Mouse (Mus musculus): ENCODE data around the gene Aldh3b3. TPM values are rescaled to one million over a fixed set of nuclear protein-coding genes. Genes with fewer than 3 reads are reported as not detected.

Gene Aldh3b3
- polyA plus RNA-seq, 1 experiment = not detected

- H3K4me1 ChIP-seq (ENCODE audit: control insufficient read depth, insufficient read depth, low read length) = peaks cover 6% of the 10 kb centered on the region
- H3K27ac ChIP-seq (ENCODE audit: insufficient read depth, low read length) = no peak overlapping the region
- no peak overlapping the region for H3K4me3 ChIP-seq (ENCODE audit: low read depth, low read length)
- H3K27me3 ChIP-seq (ENCODE audit: control insufficient read depth, insufficient read depth, low read length, poor library complexity, severe bottlenecking) = no peaks in the 10 kb centered on the region
- no peak overlapping the region for H3K9ac ChIP-seq (ENCODE audit: low read depth, poor library complexity, severe bottlenecking)
- H3K36me3 ChIP-seq (ENCODE audit: control insufficient read depth, insufficient read depth, low read length, poor library complexity, severe bottlenecking) = no peaks in the 10 kb centered on the region
- TF ChIP-seq EP300 (IDR thresholded peaks at IDR 0.05; ENCODE audit: insufficient read depth, low read depth, low read length) = no peak
- no peak for TF ChIP-seq CTCF (IDR thresholded peaks at IDR 0.05; ENCODE audit: low read depth, low read length)
- TF ChIP-seq POLR2A (IDR thresholded peaks at IDR 0.05; ENCODE audit: insufficient read depth, low read length) = no peak
- no peaks in the 10 kb centered on the region for H3K9me3 ChIP-seq (replicated peaks; ENCODE audit: control insufficient read depth, insufficient read depth, low read length, poor library complexity, severe bottlenecking)
Observed at GRCm38 (mm10) chr19:3926279-3926678, 32.2 kb upstream of the Aldh3b3 start.

- Histone ChIP-seq H3K4me3 (ENCODE audit: low read depth, low read length) (no peak overlapping the region), H3K27me3 (ENCODE audit: control insufficient read depth, insufficient read depth, low read length, poor library complexity, severe bottlenecking) (no peaks in the 10 kb centered on the region), H3K9me3 (replicated peaks; ENCODE audit: control insufficient read depth, insufficient read depth, low read length, poor library complexity, severe bottlenecking) (no peaks in the 10 kb centered on the region), H3K9ac (ENCODE audit: low read depth, poor library complexity, severe bottlenecking) (no peak overlapping the region), H3K36me3 (ENCODE audit: control insufficient read depth, insufficient read depth, low read length, poor library complexity, severe bottlenecking) (no peaks in the 10 kb centered on the region), H3K27ac (ENCODE audit: insufficient read depth, low read length) (no peak overlapping the region), H3K4me1 (ENCODE audit: control insufficient read depth, insufficient read depth, low read length) (peaks cover 6% of the 10 kb centered on the region)
- TF ChIP-seq CTCF (IDR thresholded peaks at IDR 0.05; ENCODE audit: low read depth, low read length) = no peak
- no peak for TF ChIP-seq POLR2A (IDR thresholded peaks at IDR 0.05; ENCODE audit: insufficient read depth, low read length)
- no peak for TF ChIP-seq EP300 (IDR thresholded peaks at IDR 0.05; ENCODE audit: insufficient read depth, low read depth, low read length)
Observed at GRCm38 (mm10) chr19:3926685-3927084, 31.8 kb upstream of the Aldh3b3 start.

GRCm38 (mm10) chr19:3927989-3928388 lies 30.5 kb upstream of the Aldh3b3 start:
- Histone ChIP-seq H3K9ac (ENCODE audit: low read depth, poor library complexity, severe bottlenecking) (no peak overlapping the region), H3K4me1 (ENCODE audit: control insufficient read depth, insufficient read depth, low read length) (peaks cover 6% of the 10 kb centered on the region), H3K27ac (ENCODE audit: insufficient read depth, low read length) (no peak overlapping the region), H3K4me3 (ENCODE audit: low read depth, low read length) (no peak overlapping the region), H3K36me3 (ENCODE audit: control insufficient read depth, insufficient read depth, low read length, poor library complexity, severe bottlenecking) (no peaks in the 10 kb centered on the region), H3K9me3 (replicated peaks; ENCODE audit: control insufficient read depth, insufficient read depth, low read length, poor library complexity, severe bottlenecking) (no peaks in the 10 kb centered on the region), H3K27me3 (ENCODE audit: control insufficient read depth, insufficient read depth, low read length, poor library complexity, severe bottlenecking) (no peaks in the 10 kb centered on the region)
- TF ChIP-seq CTCF (IDR thresholded peaks at IDR 0.05; ENCODE audit: low read depth, low read length) = no peak
- TF ChIP-seq EP300 (IDR thresholded peaks at IDR 0.05; ENCODE audit: insufficient read depth, low read depth, low read length) = no peak
- TF ChIP-seq POLR2A (IDR thresholded peaks at IDR 0.05; ENCODE audit: insufficient read depth, low read length) = no peak

GRCm38 (mm10) chr19:3928779-3929178 lies 29.7 kb upstream of the Aldh3b3 start:
- no peak overlapping the region for H3K27ac ChIP-seq (ENCODE audit: insufficient read depth, low read length)

GRCm38 (mm10) chr19:3929211-3929941 lies 29.1 kb upstream of the Aldh3b3 start, which contains the start of gene Aldh3b1:
TSS of gene Aldh3b1 (minus strand) at chr19:3929808.
- Histone ChIP-seq H3K4me1 (ENCODE audit: control insufficient read depth, insufficient read depth, low read length) (no peaks in the 10 kb centered on the region), H3K27ac (ENCODE audit: insufficient read depth, low read length) (no peak within 1 kb of the TSS), H3K27me3 (ENCODE audit: control insufficient read depth, insufficient read depth, low read length, poor library complexity, severe bottlenecking) (no peaks in the 10 kb centered on the region), H3K9ac (ENCODE audit: low read depth, poor library complexity, severe bottlenecking) (peak within 1 kb of the TSS; percentile 20; the same call in 1 of the 2 replicates), H3K4me3 (ENCODE audit: low read depth, low read length) (peak within 1 kb of the TSS; percentile 29), H3K9me3 (replicated peaks; ENCODE audit: control insufficient read depth, insufficient read depth, low read length, poor library complexity, severe bottlenecking) (no peaks in the 10 kb centered on the region), H3K36me3 (ENCODE audit: control insufficient read depth, insufficient read depth, low read length, poor library complexity, severe bottlenecking) (no peaks in the 10 kb centered on the region)
- TF ChIP-seq POLR2A (IDR thresholded peaks at IDR 0.05; ENCODE audit: insufficient read depth, low read length) (no peak), CTCF (IDR thresholded peaks at IDR 0.05; ENCODE audit: low read depth, low read length) (no peak), EP300 (IDR thresholded peaks at IDR 0.05; ENCODE audit: insufficient read depth, low read depth, low read length) (no peak)

More at GRCm38 (mm10) chr19:3928779-3929178, 29.7 kb upstream of the Aldh3b3 start:
- TF ChIP-seq CTCF (IDR thresholded peaks at IDR 0.05; ENCODE audit: low read depth, low read length) (no peak), EP300 (IDR thresholded peaks at IDR 0.05; ENCODE audit: insufficient read depth, low read depth, low read length) (no peak), POLR2A (IDR thresholded peaks at IDR 0.05; ENCODE audit: insufficient read depth, low read length) (no peak)
- H3K27me3 ChIP-seq (ENCODE audit: control insufficient read depth, insufficient read depth, low read length, poor library complexity, severe bottlenecking) = no peaks in the 10 kb centered on the region
- H3K4me1 ChIP-seq (ENCODE audit: control insufficient read depth, insufficient read depth, low read length) = no peaks in the 10 kb centered on the region
- H3K9me3 ChIP-seq (replicated peaks; ENCODE audit: control insufficient read depth, insufficient read depth, low read length, poor library complexity, severe bottlenecking) = no peaks in the 10 kb centered on the region
- no peak overlapping the region for H3K4me3 ChIP-seq (ENCODE audit: low read depth, low read length)
- H3K36me3 ChIP-seq (ENCODE audit: control insufficient read depth, insufficient read depth, low read length, poor library complexity, severe bottlenecking) = no peaks in the 10 kb centered on the region
- no peak overlapping the region for H3K9ac ChIP-seq (ENCODE audit: low read depth, poor library complexity, severe bottlenecking)
